Mouse (Mus musculus) stomach, embryonic 15.5 days (tissue): Measurements from ENCODE around the gene Snd1. TPM values are rescaled to one million over a fixed set of nuclear protein-coding genes. Genes with fewer than 3 reads are reported as not detected.

Source experiments
- ATAC-seq: fragments of 200-750 bp; cut with Nextera tagmentation; 2 replicates; pipeline ENCODE4 v1.8.0; 2017; ENCODE audit warnings: low read depth, moderate number of reproducible peaks, moderate TSS enrichment; ENCODE audit not compliant: insufficient read depth, low FRiP score
- H3K27ac ChIP-seq: fragments of 300-500 bp; sonication (generic); 2 replicates; pipeline ENCODE4 v1.5.1; 2015; ENCODE audit warnings: mild to moderate bottlenecking, inconsistent platforms
- H3K27me3 ChIP-seq: fragments of 300-500 bp; sonication (generic); replicated peaks from 2 replicates; pipeline ENCODE4 v1.6.1; 2015; ENCODE audit warnings: inconsistent platforms
- H3K36me3 ChIP-seq: fragments of 300-500 bp; sonication (generic); 2 replicates; pipeline ENCODE4 v1.6.1; 2015; ENCODE audit warnings: inconsistent platforms
- H3K4me1 ChIP-seq: fragments of 300-500 bp; sonication (generic); 2 replicates; pipeline ENCODE4 v1.6.1; 2015; ENCODE audit warnings: inconsistent platforms
- H3K4me2 ChIP-seq: fragments of 300-500 bp; sonication (generic); 2 replicates; pipeline ENCODE4 v1.6.1; 2015; ENCODE audit warnings: mild to moderate bottlenecking, inconsistent platforms
- H3K4me3 ChIP-seq: fragments of 300-500 bp; sonication (generic); replicated peaks from 2 replicates; pipeline ENCODE4 v1.5.1; 2015; ENCODE audit warnings: inconsistent platforms
- H3K9ac ChIP-seq: fragments of 300-500 bp; sonication (generic); 2 replicates; pipeline ENCODE4 v1.6.1; 2015; ENCODE audit warnings: inconsistent platforms
- H3K9me3 ChIP-seq: fragments of 300-500 bp; sonication (generic); 2 replicates; pipeline ENCODE4 v1.6.1; 2016; ENCODE audit warnings: inconsistent platforms
- WGBS: fragments of 180-500 bp; shearing (Covaris S2); methylation state at CpG from one replicate; pipeline ENCODE4 v1.1.7; 2015; 5-methylcytosine and 5-hydroxymethylcytosine counted together
- polyA plus RNA-seq: library from polyadenylated mRNA; unstranded; fragments of >200 nt; fragmentation: Nextera tagmentation; extraction: Ambion mirVana; gene quantifications from 2 replicates; pipeline ENCODE4 v1.2.1, GENCODE M21; 2015

Snd1 gene
- polyA plus RNA-seq, 1 experiment from 2014 or later, result 128 TPM

- Histone ChIP-seq H3K4me1 (no peaks in the 10 kb centered on the region), H3K27ac (no peak overlapping the region), H3K4me3 (no peak overlapping the region), H3K27me3 (no peaks in the 10 kb centered on the region), H3K36me3 (no peaks in the 10 kb centered on the region), H3K4me2 (no peak overlapping the region), H3K9me3 (no peaks in the 10 kb centered on the region), H3K9ac (no peak overlapping the region)
- no peak for ATAC-seq
- WGBS, result 61% methylated on average over 6 of the region's 6 CpGs
Observed at GRCm38 (mm10) chr6:28847616-28848015, 372.7 kb downstream of the Snd1 start.

GRCm38 (mm10) chr6:28848285-28848794, 373.4 kb downstream of the Snd1 start:
- Histone ChIP-seq H3K27ac (no peak overlapping the region), H3K9me3 (no peaks in the 10 kb centered on the region), H3K4me3 (no peak overlapping the region), H3K9ac (no peak overlapping the region), H3K27me3 (no peaks in the 10 kb centered on the region), H3K36me3 (no peaks in the 10 kb centered on the region), H3K4me2 (no peak overlapping the region), H3K4me1 (no peaks in the 10 kb centered on the region)
- 71% methylated on average over 6 of the region's 6 CpGs for WGBS
- ATAC-seq, result no peak

DNA sequence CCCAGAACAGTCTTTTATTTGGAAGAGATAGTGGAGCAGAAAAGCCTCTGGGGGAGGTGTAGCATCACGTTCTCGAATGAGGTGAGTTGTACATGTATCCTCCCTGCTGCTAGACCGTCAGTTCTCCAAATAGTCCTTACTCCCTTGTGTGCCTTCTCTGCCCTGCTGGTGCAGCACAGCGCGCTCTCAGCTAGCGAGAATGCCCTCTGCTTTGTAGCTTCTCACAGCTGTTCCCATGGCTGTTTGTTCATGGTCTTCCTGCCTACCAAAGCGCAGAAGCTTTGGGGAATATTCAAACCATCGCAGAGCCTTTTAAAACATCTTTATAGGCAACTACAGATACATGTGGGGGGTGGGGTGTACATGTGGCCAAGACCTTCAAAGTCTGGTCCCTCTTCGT, 374.0 kb downstream of the Snd1 start:
- no peak overlapping the region for H3K27ac ChIP-seq

GRCm38 (mm10) chr6:28849317-28849716, 374.4 kb downstream of the Snd1 start:
- H3K27ac ChIP-seq, result no peak overlapping the region
- H3K4me1 ChIP-seq, result no peaks in the 10 kb centered on the region
- H3K36me3 ChIP-seq, result no peaks in the 10 kb centered on the region
- H3K4me3 ChIP-seq, result no peak overlapping the region
- no peak overlapping the region for H3K4me2 ChIP-seq
- no peaks in the 10 kb centered on the region for H3K9me3 ChIP-seq
- WGBS, result 53% methylated on average over 3 of the region's 3 CpGs
- no peak for ATAC-seq
- no peaks in the 10 kb centered on the region for H3K27me3 ChIP-seq
- no peak overlapping the region for H3K9ac ChIP-seq

More for the DNA sequence above, 374.0 kb downstream of the Snd1 start:
- Histone ChIP-seq H3K36me3 (no peaks in the 10 kb centered on the region), H3K4me2 (no peak overlapping the region), H3K9me3 (no peaks in the 10 kb centered on the region), H3K4me3 (no peak overlapping the region), H3K9ac (no peak overlapping the region), H3K27me3 (no peaks in the 10 kb centered on the region), H3K4me1 (no peaks in the 10 kb centered on the region)
- WGBS, result 75% methylated on average over 9 of the region's 9 CpGs
- ATAC-seq, result no peak

- no peaks in the 10 kb centered on the region for H3K36me3 ChIP-seq
- no peak overlapping the region for H3K9ac ChIP-seq
- WGBS, result 71% methylated on average over 9 of the region's 9 CpGs
- H3K27ac ChIP-seq, result no peak overlapping the region
- H3K9me3 ChIP-seq, result no peaks in the 10 kb centered on the region
- no peak overlapping the region for H3K4me3 ChIP-seq
- no peak for ATAC-seq
- H3K4me2 ChIP-seq, result no peak overlapping the region
- H3K27me3 ChIP-seq, result no peaks in the 10 kb centered on the region
- no peaks in the 10 kb centered on the region; the same call in 1 of the 2 replicates for H3K4me1 ChIP-seq
Observed at GRCm38 (mm10) chr6:28850326-28850900, 375.5 kb downstream of the Snd1 start.

DNA sequence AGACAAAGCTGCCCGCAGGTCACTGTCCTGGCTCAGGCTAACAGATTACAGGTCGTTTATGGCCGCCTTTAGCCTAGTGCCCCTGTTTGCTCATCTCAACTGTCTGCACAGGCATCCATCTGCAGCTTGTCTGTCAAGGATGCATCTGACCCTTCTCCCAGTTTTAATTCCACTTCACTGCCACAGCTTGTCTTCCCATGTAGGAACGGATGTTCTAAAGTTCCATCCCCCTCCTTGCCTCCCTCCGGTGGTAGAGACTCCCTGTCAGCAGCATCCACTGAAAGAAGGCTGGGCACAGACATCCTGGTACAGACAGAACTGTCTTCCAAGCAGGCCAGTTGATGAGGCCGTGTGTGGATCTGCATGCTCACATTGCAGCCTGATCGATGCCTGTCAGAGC, 377.4 kb downstream of the Snd1 start:
- WGBS, result 81% methylated on average over 7 of the region's 7 CpGs
- Histone ChIP-seq H3K36me3 (no peaks in the 10 kb centered on the region), H3K9ac (no peak overlapping the region), H3K4me2 (no peak overlapping the region), H3K4me1 (peaks cover 3% of the 10 kb centered on the region), H3K4me3 (no peak overlapping the region), H3K27me3 (no peaks in the 10 kb centered on the region), H3K27ac (no peak overlapping the region), H3K9me3 (no peaks in the 10 kb centered on the region)
- ATAC-seq, result no peak

- WGBS, result 44% methylated on average over 3 of the region's 3 CpGs
- Histone ChIP-seq H3K4me2 (no peak overlapping the region), H3K27ac (no peak overlapping the region), H3K4me3 (no peak overlapping the region), H3K36me3 (no peaks in the 10 kb centered on the region), H3K27me3 (no peaks in the 10 kb centered on the region), H3K9me3 (no peaks in the 10 kb centered on the region), H3K9ac (no peak overlapping the region), H3K4me1 (peaks cover 3% of the 10 kb centered on the region)
- ATAC-seq, result no peak
Observed at GRCm38 (mm10) chr6:28853164-28853563, 378.2 kb downstream of the Snd1 start.

DNA sequence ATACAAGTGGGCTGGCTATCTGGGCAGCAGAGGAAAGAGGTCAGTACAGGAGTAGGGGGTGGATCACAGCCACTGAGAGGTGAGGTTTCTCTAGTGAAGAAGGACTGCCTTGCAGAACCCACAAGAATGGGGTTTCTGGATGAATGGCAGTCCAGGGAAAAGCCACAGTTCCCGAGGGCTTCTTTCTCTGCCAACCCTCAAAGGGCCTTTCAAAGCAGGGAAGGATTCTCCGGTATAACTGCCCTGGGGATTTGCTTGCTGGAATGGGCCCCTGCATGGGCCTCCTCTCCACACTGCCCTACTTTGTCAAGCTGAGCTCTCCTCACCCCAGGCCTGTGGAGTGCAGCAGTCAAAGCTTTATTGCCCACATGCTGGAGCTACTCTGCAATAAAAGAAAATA, 378.7 kb downstream of the Snd1 start:
- WGBS, result 42% methylated on average over 2 of the region's 2 CpGs
- no peak overlapping the region for H3K9ac ChIP-seq

GRCm38 (mm10) chr6:28854598-28854997, 379.7 kb downstream of the Snd1 start:
- no peak overlapping the region for H3K27ac ChIP-seq
- no peak overlapping the region for H3K4me3 ChIP-seq
- H3K9me3 ChIP-seq, result no peaks in the 10 kb centered on the region
- peaks cover 3% of the 10 kb centered on the region for H3K4me1 ChIP-seq
- no peaks in the 10 kb centered on the region for H3K36me3 ChIP-seq
- H3K4me2 ChIP-seq, result no peak overlapping the region
- H3K9ac ChIP-seq, result no peak overlapping the region
- no peaks in the 10 kb centered on the region for H3K27me3 ChIP-seq
- 44% methylated on average over 8 of the region's 8 CpGs for WGBS
- no peak for ATAC-seq

More for the DNA sequence above, 378.7 kb downstream of the Snd1 start:
- no peaks in the 10 kb centered on the region for H3K9me3 ChIP-seq
- H3K27me3 ChIP-seq, result no peaks in the 10 kb centered on the region
- H3K4me2 ChIP-seq, result no peak overlapping the region
- no peak overlapping the region for H3K4me3 ChIP-seq
- peaks cover 3% of the 10 kb centered on the region for H3K4me1 ChIP-seq
- no peak overlapping the region for H3K27ac ChIP-seq
- H3K36me3 ChIP-seq, result no peaks in the 10 kb centered on the region
- no peak for ATAC-seq

GRCm38 (mm10) chr6:28855442-28855841, 380.5 kb downstream of the Snd1 start:
- no peaks in the 10 kb centered on the region for H3K9me3 ChIP-seq
- ATAC-seq, result no peak
- H3K36me3 ChIP-seq, result no peaks in the 10 kb centered on the region
- H3K4me2 ChIP-seq, result no peak overlapping the region
- WGBS, result 28% methylated on average over 3 of the region's 3 CpGs
- no peak overlapping the region for H3K4me3 ChIP-seq
- peaks cover 3% of the 10 kb centered on the region for H3K4me1 ChIP-seq
- no peak overlapping the region for H3K27ac ChIP-seq
- no peaks in the 10 kb centered on the region for H3K27me3 ChIP-seq
- no peak overlapping the region for H3K9ac ChIP-seq

DNA sequence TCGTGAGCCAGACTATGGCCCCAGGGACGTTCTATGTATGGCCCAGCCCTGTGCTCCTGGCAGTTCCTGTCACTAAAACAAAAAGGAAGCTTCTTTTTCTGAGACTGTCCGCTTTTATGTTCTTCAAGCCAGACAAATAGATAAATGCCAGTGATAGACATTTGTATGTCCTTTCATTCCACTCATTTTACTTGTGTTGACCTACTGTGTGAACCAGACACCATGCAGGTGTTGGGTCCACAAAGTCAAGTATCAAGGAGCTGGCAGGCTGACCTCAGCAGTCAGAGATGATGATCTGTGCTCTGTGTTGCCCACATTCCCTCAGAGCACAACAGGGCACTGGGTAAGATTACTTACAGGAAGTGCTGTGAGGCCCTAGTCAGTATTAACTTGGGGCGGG, 381.9 kb downstream of the Snd1 start:
- Histone ChIP-seq H3K9ac (no peak overlapping the region), H3K4me1 (peaks cover 3% of the 10 kb centered on the region), H3K36me3 (no peaks in the 10 kb centered on the region), H3K27ac (no peak overlapping the region), H3K27me3 (no peaks in the 10 kb centered on the region), H3K4me2 (no peak overlapping the region), H3K4me3 (no peak overlapping the region), H3K9me3 (no peaks in the 10 kb centered on the region)
- no peak for ATAC-seq
- WGBS, result 64% methylated on average over 4 of the region's 4 CpGs

GRCm38 (mm10) chr6:28857198-28858180, 382.6 kb downstream of the Snd1 start:
- Histone ChIP-seq H3K4me3 (no peak overlapping the region), H3K27ac (no peak overlapping the region), H3K4me1 (peaks cover 3% of the 10 kb centered on the region), H3K9ac (no peak overlapping the region), H3K4me2 (no peak overlapping the region), H3K27me3 (no peaks in the 10 kb centered on the region), H3K9me3 (no peaks in the 10 kb centered on the region), H3K36me3 (no peaks in the 10 kb centered on the region)
- no peak for ATAC-seq
- 33% methylated on average over 2 of the region's 2 CpGs for WGBS
